Comparison of ENCODE assay signal across 24 mouse cellular contexts in genomic region chr5:131783241-131783640, GRCm38 (mm10).
DNase-seq lines count a peak whose midpoint lies in the region; ATAC-seq and TF ChIP-seq lines count a peak whose summit lies in the region.
"Had no signal": no experiment of that assay in that cellular context is flagged by ENCODE, and none has a peak within 500 bp of the region (broad histone marks: within the 10 kb centered on the region; RNA-seq: fewer than 3 reads in every experiment).

No protein-coding gene starts in this region.

- no peak overlapping the region for H3K4me3 ChIP-seq in hindbrain, embryonic 13.5 days
- H3K4me3 ChIP-seq in hindbrain, embryonic 11.5 days (ENCODE audit: low read depth, low read length) = no peak overlapping the region
- no peak overlapping the region for H3K4me3 ChIP-seq in midbrain, embryonic 15.5 days
- no peak overlapping the region for H3K4me3 ChIP-seq in midbrain, postnatal 0 days (ENCODE audit: low read depth, low read length)
- H3K4me3 ChIP-seq in neural tube, embryonic 15.5 days (replicated peaks) = no peak overlapping the region
- H3K4me3 ChIP-seq: embryonic facial prominence, embryonic 10.5 days; heart, embryonic 13.5 days; neural tube, embryonic 12.5 days had no signal

- no peak for ATAC-seq in hindbrain, embryonic 13.5 days (ENCODE audit: low FRiP score)
- no peak for ATAC-seq in hindbrain, embryonic 11.5 days (ENCODE audit: low FRiP score)
- no peak for ATAC-seq in midbrain, embryonic 15.5 days (replicated peaks)
- no peak for ATAC-seq in midbrain, postnatal 0 days (ENCODE audit: low FRiP score)
- no peak for ATAC-seq in neural tube, embryonic 15.5 days (ENCODE audit: low FRiP score)
- ATAC-seq: inflammation-experienced regulatory T-cells, adult 6 months had no signal

- peaks cover 58% of the 10 kb centered on the region for H3K4me1 ChIP-seq in hindbrain, embryonic 13.5 days (replicated peaks)
- H3K4me1 ChIP-seq in hindbrain, embryonic 11.5 days (replicated peaks; ENCODE audit: control insufficient read depth, insufficient read depth, low read length) = no peaks in the 10 kb centered on the region
- peaks cover 31% of the 10 kb centered on the region for H3K4me1 ChIP-seq in midbrain, embryonic 15.5 days
- no peaks in the 10 kb centered on the region for H3K4me1 ChIP-seq in midbrain, postnatal 0 days (ENCODE audit: insufficient read depth, low read length)
- H3K4me1 ChIP-seq in neural tube, embryonic 15.5 days = peaks cover 37% of the 10 kb centered on the region

- DNase-seq in hindbrain, embryonic 11.5 days (ENCODE audit: low spot score) = no peak
- DNase-seq in midbrain, postnatal 0 days (ENCODE audit: low spot score) = no peak
- peak; percentile 74 for DNase-seq in brain, adult 2 months (ENCODE audit: low read depth, low spot score)
- no peak for DNase-seq in thymus, postnatal 25 days
- DNase-seq in thymus, postnatal 10 days (ENCODE audit: low spot score in 2 of 2) = no peak
- DNase-seq: adrenal gland, postnatal 36 days; cerebellum, adult 2 months; gastrocnemius, postnatal 10 days; heart, adult 11 months; heart, postnatal 36 days; kidney, adult 2 months; kidney, postnatal 10 days; lung, adult 18-20 months; lung, postnatal 14 days; right cerebral cortex, postnatal 4 days; thymus, postnatal 14 days had no signal

- no peaks in the 10 kb centered on the region for H3K9me3 ChIP-seq in hindbrain, embryonic 13.5 days
- no peaks in the 10 kb centered on the region for H3K9me3 ChIP-seq in hindbrain, embryonic 11.5 days (ENCODE audit: control insufficient read depth, low read length)
- no peaks in the 10 kb centered on the region for H3K9me3 ChIP-seq in midbrain, embryonic 15.5 days
- no peaks in the 10 kb centered on the region for H3K9me3 ChIP-seq in midbrain, postnatal 0 days (ENCODE audit: low read length)
- H3K9me3 ChIP-seq in neural tube, embryonic 15.5 days (replicated peaks) = no peaks in the 10 kb centered on the region
- H3K9me3 ChIP-seq: embryonic facial prominence, embryonic 10.5 days; heart, embryonic 13.5 days; neural tube, embryonic 12.5 days had no signal

- H3K4me2 ChIP-seq in hindbrain, embryonic 13.5 days = no peak overlapping the region
- H3K4me2 ChIP-seq in hindbrain, embryonic 11.5 days (replicated peaks; ENCODE audit: low read depth, low read length) = no peak overlapping the region
- no peak overlapping the region for H3K4me2 ChIP-seq in midbrain, embryonic 15.5 days
- no peak overlapping the region for H3K4me2 ChIP-seq in midbrain, postnatal 0 days (ENCODE audit: low read depth, low read length, poor library complexity, severe bottlenecking)
- no peak overlapping the region for H3K4me2 ChIP-seq in neural tube, embryonic 15.5 days
- H3K4me2 ChIP-seq: heart, embryonic 13.5 days; liver, embryonic 11.5 days; neural tube, embryonic 12.5 days had no signal

- TF ChIP-seq CTCF in midbrain, postnatal 0 days (IDR thresholded peaks at IDR 0.05) = no peak

- no peaks in the 10 kb centered on the region for H3K36me3 ChIP-seq in hindbrain, embryonic 13.5 days
- H3K36me3 ChIP-seq in hindbrain, embryonic 11.5 days (ENCODE audit: control insufficient read depth, insufficient read depth, low read length) = no peaks in the 10 kb centered on the region
- H3K36me3 ChIP-seq in midbrain, embryonic 15.5 days (replicated peaks) = no peaks in the 10 kb centered on the region
- H3K36me3 ChIP-seq in midbrain, postnatal 0 days (ENCODE audit: insufficient read depth, low read length) = no peaks in the 10 kb centered on the region
- no peaks in the 10 kb centered on the region for H3K36me3 ChIP-seq in neural tube, embryonic 15.5 days
- H3K36me3 ChIP-seq: embryonic facial prominence, embryonic 10.5 days; heart, embryonic 13.5 days; neural tube, embryonic 12.5 days had no signal

- no peaks in the 10 kb centered on the region for H3K27me3 ChIP-seq in hindbrain, embryonic 13.5 days
- H3K27me3 ChIP-seq in hindbrain, embryonic 11.5 days (ENCODE audit: control insufficient read depth, insufficient read depth, low read length) = no peaks in the 10 kb centered on the region
- no peaks in the 10 kb centered on the region for H3K27me3 ChIP-seq in midbrain, embryonic 15.5 days (replicated peaks)
- no peaks in the 10 kb centered on the region for H3K27me3 ChIP-seq in midbrain, postnatal 0 days (ENCODE audit: insufficient read depth, low read length)
- H3K27me3 ChIP-seq in neural tube, embryonic 15.5 days (replicated peaks) = no peaks in the 10 kb centered on the region
- H3K27me3 ChIP-seq: heart, embryonic 13.5 days; neural tube, embryonic 12.5 days had no signal

- H3K9ac ChIP-seq in hindbrain, embryonic 13.5 days = no peak overlapping the region
- no peak overlapping the region for H3K9ac ChIP-seq in hindbrain, embryonic 11.5 days (ENCODE audit: low read depth, low read length)
- H3K9ac ChIP-seq in midbrain, embryonic 15.5 days = no peak overlapping the region
- no peak overlapping the region for H3K9ac ChIP-seq in midbrain, postnatal 0 days (replicated peaks; ENCODE audit: low read length, poor library complexity, severe bottlenecking)
- no peak overlapping the region for H3K9ac ChIP-seq in neural tube, embryonic 15.5 days (replicated peaks)
- H3K9ac ChIP-seq: heart, embryonic 13.5 days; neural tube, embryonic 12.5 days had no signal

- 30% methylated on average over 3 of the region's 3 CpGs for WGBS in hindbrain, embryonic 13.5 days
- WGBS in hindbrain, embryonic 11.5 days = 46% methylated on average over 3 of the region's 3 CpGs
- 41% methylated on average over 3 of the region's 3 CpGs for WGBS in midbrain, embryonic 15.5 days
- WGBS in midbrain, postnatal 0 days = 58% methylated on average over 3 of the region's 3 CpGs
- WGBS in neural tube, embryonic 15.5 days = 32% methylated on average over 3 of the region's 3 CpGs

- peak overlapping the region; percentile 67 for H3K27ac ChIP-seq in hindbrain, embryonic 13.5 days
- no peak overlapping the region for H3K27ac ChIP-seq in hindbrain, embryonic 11.5 days (ENCODE audit: low read depth, low read length)
- peak overlapping the region; percentile 42; the same call in 1 of the 2 replicates for H3K27ac ChIP-seq in midbrain, embryonic 15.5 days
- no peak overlapping the region for H3K27ac ChIP-seq in midbrain, postnatal 0 days (ENCODE audit: low read depth, low read length)
- H3K27ac ChIP-seq in neural tube, embryonic 15.5 days (replicated peaks) = peak overlapping the region; percentile 39; the same call in 1 of the 2 replicates
- H3K27ac ChIP-seq: embryonic facial prominence, embryonic 10.5 days; heart, embryonic 13.5 days; neural tube, embryonic 12.5 days had no signal

Comparison
In these comparisons a context has a peak if more than half of its experiments do, and no peak if none do; other contexts are left out.
1. H3K27ac ChIP-seq: peak in hindbrain, embryonic 13.5 days (single experiment), midbrain, embryonic 15.5 days (single experiment) and neural tube, embryonic 15.5 days (single experiment); none in hindbrain, embryonic 11.5 days (single experiment) and midbrain, postnatal 0 days (single experiment).